Mouse (Mus musculus): Measurements from ENCODE around the gene Lrrc9. TPM values are rescaled to one million over a fixed set of nuclear protein-coding genes. Genes with fewer than 3 reads are reported as not detected.

Lrrc9 gene
- polyA plus RNA-seq, 1 experiment from 2014 or later, result 2.1 TPM

DNA sequence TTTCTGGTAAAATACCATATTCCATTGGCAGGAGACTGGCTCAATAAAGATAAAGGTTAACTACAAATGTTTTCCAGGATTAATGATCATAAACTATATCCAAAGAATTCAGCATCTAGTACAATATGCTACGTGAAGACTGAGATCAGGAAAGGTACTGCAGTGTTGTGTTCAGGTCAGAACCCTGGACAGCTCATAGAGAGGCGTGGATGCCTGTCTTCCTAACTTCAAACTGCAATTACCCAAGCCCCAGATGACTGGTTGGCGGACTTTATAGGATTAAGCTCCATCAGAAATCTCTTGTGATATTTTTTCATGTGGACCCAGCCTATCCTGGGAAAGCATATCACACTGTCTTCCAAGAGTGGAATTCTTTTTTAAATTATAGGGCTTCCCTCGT, 19.0 kb upstream of the Lrrc9 start:
- 55% methylated on average over 4 of the region's 4 CpGs for WGBS
- Histone ChIP-seq H3K36me3 (ENCODE audit: control insufficient read depth, insufficient read depth, low read length) (no peaks in the 10 kb centered on the region), H3K27me3 (replicated peaks; ENCODE audit: control insufficient read depth, insufficient read depth, low read length) (no peaks in the 10 kb centered on the region), H3K27ac (ENCODE audit: low read depth, low read length) (no peak overlapping the region), H3K9me3 (replicated peaks; ENCODE audit: control insufficient read depth, low read length) (no peaks in the 10 kb centered on the region), H3K4me1 (ENCODE audit: control insufficient read depth, insufficient read depth, low read length) (no peaks in the 10 kb centered on the region), H3K9ac (ENCODE audit: low read length) (no peak overlapping the region), H3K4me3 (ENCODE audit: low read depth, low read length) (no peak overlapping the region), H3K4me2 (ENCODE audit: low read length) (no peak overlapping the region)
- no peak for ATAC-seq
- no peak for DNase-seq (ENCODE audit: low spot score)

GRCm38 (mm10) chr12:72427722-72428126, 13.9 kb upstream of the Lrrc9 start:
- ATAC-seq, result peak; percentile 66
- no peak overlapping the region for H3K9ac ChIP-seq (ENCODE audit: low read length)
- WGBS, result 17% methylated on average over 11 of the region's 11 CpGs
- H3K4me3 ChIP-seq (ENCODE audit: low read depth, low read length), result no peak overlapping the region
- H3K4me1 ChIP-seq (ENCODE audit: control insufficient read depth, insufficient read depth, low read length), result no peaks in the 10 kb centered on the region
- H3K27ac ChIP-seq (ENCODE audit: low read depth, low read length), result no peak overlapping the region
- no peaks in the 10 kb centered on the region for H3K36me3 ChIP-seq (ENCODE audit: control insufficient read depth, insufficient read depth, low read length)
- H3K9me3 ChIP-seq (replicated peaks; ENCODE audit: control insufficient read depth, low read length), result no peaks in the 10 kb centered on the region
- DNase-seq (ENCODE audit: low spot score), result peak; percentile 87
- no peaks in the 10 kb centered on the region for H3K27me3 ChIP-seq (replicated peaks; ENCODE audit: control insufficient read depth, insufficient read depth, low read length)
- peak overlapping the region; percentile 25 for H3K4me2 ChIP-seq (ENCODE audit: low read length)

DNA sequence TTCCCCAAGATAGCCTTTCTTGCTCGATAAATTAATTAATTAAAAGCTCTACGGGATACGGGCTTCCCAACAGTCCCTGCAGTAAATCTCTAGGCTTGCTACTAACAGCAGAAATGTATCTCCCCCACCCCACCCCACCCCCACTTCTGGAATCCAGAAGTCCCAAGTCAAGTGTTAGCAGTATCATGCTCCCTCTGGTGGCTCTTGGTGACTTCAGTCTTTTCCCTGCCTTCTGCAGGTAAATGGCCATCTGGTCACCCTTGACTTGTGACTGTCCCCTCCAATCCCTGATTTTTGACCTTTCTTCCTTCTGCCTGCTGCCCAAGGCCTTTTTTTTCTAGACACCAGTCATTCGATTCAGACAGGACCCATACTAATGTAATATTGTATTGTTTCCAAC, 9.5 kb upstream of the Lrrc9 start:
- Histone ChIP-seq H3K9ac (ENCODE audit: low read length) (no peak overlapping the region), H3K27ac (ENCODE audit: low read depth, low read length) (no peak overlapping the region), H3K4me1 (ENCODE audit: control insufficient read depth, insufficient read depth, low read length) (0 out of 2 replicates have a peak, but pooled peaks cover 13% of the 10 kb centered on the region), H3K4me3 (ENCODE audit: low read depth, low read length) (no peak overlapping the region), H3K36me3 (ENCODE audit: control insufficient read depth, insufficient read depth, low read length) (no peaks in the 10 kb centered on the region), H3K27me3 (replicated peaks; ENCODE audit: control insufficient read depth, insufficient read depth, low read length) (no peaks in the 10 kb centered on the region), H3K4me2 (ENCODE audit: low read length) (no peak overlapping the region), H3K9me3 (replicated peaks; ENCODE audit: control insufficient read depth, low read length) (no peaks in the 10 kb centered on the region)
- DNase-seq (ENCODE audit: low spot score) (no peak), ATAC-seq (no peak)
- WGBS, result 86% methylated on average over 4 of the region's 4 CpGs

DNA sequence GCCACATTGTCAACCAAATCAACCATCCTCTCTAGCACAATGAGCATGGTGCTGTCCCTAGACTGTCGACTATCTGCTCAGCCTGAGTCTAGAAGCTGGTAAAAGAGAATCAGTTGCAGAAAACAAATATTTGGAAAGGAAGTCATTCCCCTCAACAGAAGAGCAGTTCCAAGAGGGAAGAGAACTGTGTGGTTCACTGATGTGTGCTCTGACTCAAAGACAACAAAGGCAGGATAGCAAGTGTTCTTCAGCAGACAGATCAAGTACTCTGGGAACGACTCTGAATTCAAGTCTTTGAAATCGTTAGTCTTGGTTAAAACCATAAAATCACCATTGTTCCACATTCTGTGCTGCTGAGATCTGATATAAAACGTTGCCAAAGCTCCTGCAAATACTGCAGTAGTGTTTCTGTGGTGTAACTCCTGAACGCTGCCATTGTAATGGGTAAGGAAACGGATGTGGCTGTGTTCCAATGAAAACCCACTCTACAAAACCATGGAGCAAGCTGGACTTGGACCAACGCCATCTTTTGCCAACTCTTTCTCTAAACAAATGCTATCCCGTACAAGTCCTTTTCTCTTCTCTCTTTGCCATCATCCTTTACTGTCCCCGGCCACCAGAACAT, 8.3 kb upstream of the Lrrc9 start:
- Histone ChIP-seq H3K4me3 (ENCODE audit: low read depth, low read length) (no peak overlapping the region), H3K27ac (ENCODE audit: low read depth, low read length) (no peak overlapping the region), H3K9ac (ENCODE audit: low read length) (no peak overlapping the region), H3K9me3 (replicated peaks; ENCODE audit: control insufficient read depth, low read length) (no peaks in the 10 kb centered on the region), H3K27me3 (replicated peaks; ENCODE audit: control insufficient read depth, insufficient read depth, low read length) (no peaks in the 10 kb centered on the region), H3K4me1 (ENCODE audit: control insufficient read depth, insufficient read depth, low read length) (0 out of 2 replicates have a peak, but pooled peaks cover 17% of the 10 kb centered on the region), H3K4me2 (ENCODE audit: low read length) (no peak overlapping the region), H3K36me3 (ENCODE audit: control insufficient read depth, insufficient read depth, low read length) (no peaks in the 10 kb centered on the region)
- ATAC-seq (no peak), DNase-seq (ENCODE audit: low spot score) (peak; percentile 74)
- 33% methylated on average over 9 of the region's 9 CpGs for WGBS

DNA sequence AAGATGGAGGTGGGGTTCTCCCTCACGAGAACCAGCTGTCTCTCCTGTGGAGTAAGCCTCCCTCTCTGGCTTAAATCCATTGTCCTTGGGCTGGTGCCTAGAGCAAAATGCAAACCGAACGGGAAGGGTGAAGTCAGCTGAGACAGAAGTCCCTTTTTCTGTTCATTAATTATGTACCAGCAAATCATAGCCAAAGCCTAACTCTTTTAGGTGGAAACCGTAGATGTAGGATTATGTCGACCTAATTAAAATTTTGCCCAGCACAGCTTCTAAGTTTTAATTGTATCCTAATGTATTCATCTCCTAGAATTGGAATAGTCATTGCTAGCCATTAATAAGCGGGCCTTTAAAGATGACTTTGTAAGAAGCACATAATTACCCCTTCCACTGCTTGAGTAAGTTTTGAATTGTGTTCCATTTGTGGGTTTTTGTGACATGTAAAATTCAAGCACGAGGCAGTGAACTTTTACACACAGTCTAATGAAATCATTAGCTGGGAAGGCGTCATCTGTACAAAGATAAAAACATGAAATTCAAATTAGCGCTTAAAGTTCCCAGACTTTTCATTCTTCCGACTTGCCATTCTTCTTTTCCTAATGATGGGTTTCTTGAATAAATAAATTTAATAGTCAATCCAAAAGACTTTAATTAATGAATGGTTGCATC, 3.9 kb upstream of the Lrrc9 start:
- no peak overlapping the region for H3K9ac ChIP-seq (ENCODE audit: low read length)
- no peak overlapping the region for H3K4me3 ChIP-seq (ENCODE audit: low read depth, low read length)
- H3K27me3 ChIP-seq (replicated peaks; ENCODE audit: control insufficient read depth, insufficient read depth, low read length), result no peaks in the 10 kb centered on the region
- H3K27ac ChIP-seq (ENCODE audit: low read depth, low read length), result peak overlapping the region; percentile 68
- H3K36me3 ChIP-seq (ENCODE audit: control insufficient read depth, insufficient read depth, low read length), result no peaks in the 10 kb centered on the region
- peaks cover 25% of the 10 kb centered on the region; the same call in 1 of the 2 replicates for H3K4me1 ChIP-seq (ENCODE audit: control insufficient read depth, insufficient read depth, low read length)
- WGBS, result 6% methylated on average over 10 of the region's 10 CpGs
- no peaks in the 10 kb centered on the region for H3K9me3 ChIP-seq (replicated peaks; ENCODE audit: control insufficient read depth, low read length)
- peak; percentile 89 for DNase-seq (ENCODE audit: low spot score)
- 0 out of 2 replicates have a peak overlapping the region, but pooled peaks have one; percentile 4 for H3K4me2 ChIP-seq (ENCODE audit: low read length)
- peak; percentile 75 for ATAC-seq

- ATAC-seq, result no peak
- H3K27ac ChIP-seq (ENCODE audit: low read depth, low read length), result no peak overlapping the region
Observed at GRCm38 (mm10) chr12:72438961-72439480, 2.6 kb upstream of the Lrrc9 start.

GRCm38 (mm10) chr12:72453941-72454340, 12.3 kb downstream of the Lrrc9 start:
- H3K27me3 ChIP-seq (replicated peaks; ENCODE audit: control insufficient read depth, insufficient read depth, low read length), result no peaks in the 10 kb centered on the region
- WGBS, result 79% methylated on average over 17 of the region's 17 CpGs
- DNase-seq (ENCODE audit: low spot score) (no peak), ATAC-seq (no peak)
- peaks cover 3% of the 10 kb centered on the region; the same call in 1 of the 2 replicates for H3K4me1 ChIP-seq (ENCODE audit: control insufficient read depth, insufficient read depth, low read length)
- H3K4me2 ChIP-seq (ENCODE audit: low read length), result no peak overlapping the region
- H3K9me3 ChIP-seq (replicated peaks; ENCODE audit: control insufficient read depth, low read length), result no peaks in the 10 kb centered on the region
- H3K27ac ChIP-seq (ENCODE audit: low read depth, low read length), result no peak overlapping the region
- no peak overlapping the region for H3K4me3 ChIP-seq (ENCODE audit: low read depth, low read length)
- H3K9ac ChIP-seq (ENCODE audit: low read length), result no peak overlapping the region
- H3K36me3 ChIP-seq (ENCODE audit: control insufficient read depth, insufficient read depth, low read length), result no peaks in the 10 kb centered on the region

More at GRCm38 (mm10) chr12:72438961-72439480, 2.6 kb upstream of the Lrrc9 start:
- no peaks in the 10 kb centered on the region for H3K27me3 ChIP-seq (replicated peaks; ENCODE audit: control insufficient read depth, insufficient read depth, low read length)
- peaks cover 20% of the 10 kb centered on the region; the same call in 1 of the 2 replicates for H3K4me1 ChIP-seq (ENCODE audit: control insufficient read depth, insufficient read depth, low read length)
- peak; percentile 66 for DNase-seq (ENCODE audit: low spot score)
- no peaks in the 10 kb centered on the region for H3K36me3 ChIP-seq (ENCODE audit: control insufficient read depth, insufficient read depth, low read length)
- H3K9me3 ChIP-seq (replicated peaks; ENCODE audit: control insufficient read depth, low read length), result no peaks in the 10 kb centered on the region
- no peak overlapping the region for H3K4me3 ChIP-seq (ENCODE audit: low read depth, low read length)
- no peak overlapping the region for H3K9ac ChIP-seq (ENCODE audit: low read length)
- WGBS, result 22% methylated on average over 6 of the region's 6 CpGs
- no peak overlapping the region for H3K4me2 ChIP-seq (ENCODE audit: low read length)

GRCm38 (mm10) chr12:72461191-72461893, 19.7 kb downstream of the Lrrc9 start:
- ATAC-seq (peak; percentile 61), DNase-seq (ENCODE audit: low spot score) (peak; percentile 71)
- WGBS, result 53% methylated on average over 11 of the region's 11 CpGs
- H3K4me1 ChIP-seq (ENCODE audit: control insufficient read depth, insufficient read depth, low read length), result no peaks in the 10 kb centered on the region
- no peak overlapping the region for H3K9ac ChIP-seq (ENCODE audit: low read length)
- H3K27ac ChIP-seq (ENCODE audit: low read depth, low read length), result no peak overlapping the region
- no peaks in the 10 kb centered on the region for H3K36me3 ChIP-seq (ENCODE audit: control insufficient read depth, insufficient read depth, low read length)
- H3K9me3 ChIP-seq (replicated peaks; ENCODE audit: control insufficient read depth, low read length), result no peaks in the 10 kb centered on the region
- no peak overlapping the region for H3K4me3 ChIP-seq (ENCODE audit: low read depth, low read length)
- H3K4me2 ChIP-seq (ENCODE audit: low read length), result no peak overlapping the region
- no peaks in the 10 kb centered on the region for H3K27me3 ChIP-seq (replicated peaks; ENCODE audit: control insufficient read depth, insufficient read depth, low read length)
